Comparison of ENCODE assay signal across 24 mouse cellular contexts in the genomic region with DNA sequence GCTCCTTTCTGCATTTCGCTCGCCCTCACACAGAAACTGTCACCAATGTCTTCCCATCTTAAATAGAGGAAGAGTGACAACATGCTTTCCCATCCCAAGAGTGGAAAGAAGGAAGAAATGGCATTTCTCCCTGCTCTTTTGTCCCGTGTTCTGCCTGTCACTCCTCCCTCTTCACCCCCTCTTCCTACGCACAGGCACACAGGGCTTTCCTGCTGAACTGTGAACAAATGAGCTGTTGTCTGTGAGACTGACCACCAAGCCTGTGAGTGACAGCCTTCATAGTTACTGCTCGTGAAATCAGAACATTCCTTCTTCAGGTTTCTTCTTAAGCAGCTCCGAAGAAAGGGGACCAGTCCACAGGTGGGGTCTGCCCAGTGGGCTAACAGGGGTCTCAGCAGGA.
"Had no signal": no experiment of that assay in that cellular context is flagged by ENCODE, and none has a peak within 500 bp of the region (broad histone marks: within the 10 kb centered on the region; RNA-seq: fewer than 3 reads in every experiment).

No protein-coding gene starts in this region.

- H3K9ac ChIP-seq: limb, embryonic 12.5 days; liver, embryonic 12.5 days; liver, embryonic 15.5 days; lung, embryonic 15.5 days; neural tube, embryonic 12.5 days; neural tube, embryonic 15.5 days had no signal

- H3K4me3 ChIP-seq: limb, embryonic 12.5 days; liver, embryonic 12.5 days; liver, embryonic 15.5 days; lung, embryonic 15.5 days; megakaryocyte, embryonic 14.5 days; midbrain, embryonic 10.5 days; neural tube, embryonic 12.5 days; neural tube, embryonic 15.5 days had no signal

- H3K36me3 ChIP-seq: limb, embryonic 12.5 days; liver, embryonic 12.5 days; liver, embryonic 15.5 days; lung, embryonic 15.5 days; midbrain, embryonic 10.5 days; neural tube, embryonic 12.5 days; neural tube, embryonic 15.5 days had no signal

- H3K4me1 ChIP-seq: liver, embryonic 12.5 days; liver, embryonic 15.5 days; megakaryocyte, embryonic 14.5 days had no signal

- H3K27ac ChIP-seq: kidney, postnatal 0 days; limb, embryonic 12.5 days; liver, embryonic 12.5 days; liver, embryonic 15.5 days; lung, embryonic 15.5 days; midbrain, embryonic 10.5 days; neural tube, embryonic 12.5 days; neural tube, embryonic 15.5 days; stomach, postnatal 0 days had no signal

- H3K9me3 ChIP-seq: limb, embryonic 12.5 days; liver, embryonic 12.5 days; liver, embryonic 15.5 days; lung, embryonic 15.5 days; midbrain, embryonic 10.5 days; neural tube, embryonic 12.5 days; neural tube, embryonic 15.5 days had no signal

- H3K4me2 ChIP-seq: limb, embryonic 12.5 days; liver, embryonic 12.5 days; liver, embryonic 15.5 days; lung, embryonic 15.5 days; neural tube, embryonic 12.5 days; neural tube, embryonic 15.5 days had no signal

- DNase-seq: kidney, adult 18-20 months; kidney, adult 9 months; kidney, postnatal 25 days; liver; lung, adult 18-20 months; lung, postnatal 10 days; lung, postnatal 36 days; right cerebral cortex, adult 18-20 months; right cerebral cortex, postnatal 14 days; right cerebral cortex, postnatal 4 days; thymus, adult 2 months; thymus, postnatal 14 days; thymus, postnatal 4 days had no signal

- H3K27me3 ChIP-seq: limb, embryonic 12.5 days; liver, embryonic 12.5 days; liver, embryonic 15.5 days; lung, embryonic 15.5 days; neural tube, embryonic 12.5 days; neural tube, embryonic 15.5 days had no signal

- ATAC-seq: intestine, embryonic 16.5 days; liver, embryonic 12.5 days had no signal
